Mouse (Mus musculus): ENCODE data around the gene Kdm5a. TPM values are rescaled to one million over a fixed set of nuclear protein-coding genes. Genes with fewer than 3 reads are reported as not detected.

Kdm5a gene
- polyA plus RNA-seq, 1 experiment from 2014 or later, result 61.6 TPM

Other genes with a start within 250 kb of the Kdm5a start
- gene D330020A13Rik, start 69.8 kb upstream of the Kdm5a start, polyA plus RNA-seq (2014; fragmentation: Nextera tagmentation; extraction: Ambion mirVana), result not detected in 2 replicates
- 0.07 and 0.15 TPM in 2 replicates for gene B4galnt3, start 69.6 kb upstream of the Kdm5a start, polyA plus RNA-seq (2014; fragmentation: Nextera tagmentation; extraction: Ambion mirVana)
- gene Ccdc77, start 250 bp downstream of the Kdm5a start, polyA plus RNA-seq (2014; fragmentation: Nextera tagmentation; extraction: Ambion mirVana), result 22.5 and 26.0 TPM in 2 replicates
- gene Il17ra, start 99.1 kb downstream of the Kdm5a start, polyA plus RNA-seq (2014; fragmentation: Nextera tagmentation; extraction: Ambion mirVana), result 1.8 and 2.2 TPM in 2 replicates
- 0.85 and 0.92 TPM in 2 replicates for gene Tmem121b, start 129.7 kb downstream of the Kdm5a start, polyA plus RNA-seq (2014; fragmentation: Nextera tagmentation; extraction: Ambion mirVana)
- 15.7 and 16.8 TPM in 2 replicates for gene Hdhd5, start 167.2 kb downstream of the Kdm5a start, polyA plus RNA-seq (2014; fragmentation: Nextera tagmentation; extraction: Ambion mirVana)